Mouse (Mus musculus): ENCODE measurements around the gene Gpank1. TPM values are rescaled to one million over a fixed set of nuclear protein-coding genes. Genes with fewer than 3 reads are reported as not detected.

The Gpank1 gene
- total and polyA plus RNA-seq, 2 experiments from 2014 or later, result 14.1 to 18.1 TPM

DNA sequence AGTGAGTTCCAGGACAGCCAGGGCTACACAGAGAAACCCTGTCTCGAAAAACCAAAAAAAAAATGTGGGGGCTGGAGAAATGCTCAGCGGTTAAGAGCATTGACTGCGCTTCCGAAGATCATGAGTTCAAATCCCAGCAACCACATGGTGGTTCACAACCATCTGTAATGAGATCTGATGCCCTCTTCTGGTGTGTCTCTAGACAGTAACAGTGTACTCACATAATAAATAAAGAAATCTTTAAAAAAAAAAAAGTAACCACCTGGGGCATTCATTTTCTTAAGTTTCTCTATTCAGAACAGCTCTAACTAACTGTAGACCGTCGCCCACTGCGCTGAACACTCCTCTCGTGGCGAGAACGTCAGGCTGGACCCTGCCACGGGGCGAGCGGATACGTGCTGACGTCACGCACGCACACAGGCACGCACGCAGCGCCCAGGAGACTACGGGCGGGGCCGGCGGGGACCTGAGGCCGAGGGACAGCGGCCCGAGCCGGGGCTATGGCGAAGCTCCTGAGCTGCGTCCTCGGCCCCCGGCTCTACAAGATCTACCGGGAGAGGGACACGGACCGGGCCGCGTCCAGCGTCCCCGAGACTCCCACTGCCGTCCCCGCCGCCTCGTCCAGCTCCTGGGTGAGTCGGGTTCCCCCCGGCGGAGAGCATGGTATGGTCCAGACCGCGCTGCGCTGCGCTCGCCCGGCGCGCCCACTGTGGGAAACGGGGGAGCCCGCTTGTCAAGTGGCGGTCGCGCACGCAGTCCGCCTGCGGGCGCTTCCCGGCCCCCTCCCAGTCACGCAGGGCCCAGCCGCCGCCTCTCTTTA, 32.2 kb upstream of the Gpank1 start, which contains the start of gene Abhd16a:
Gene Abhd16a, plus strand, starts transcription at position 439 of the 820 bp plus-strand sequence.
- peak; percentile 98 for ATAC-seq
- Histone ChIP-seq H3K36me3 (ENCODE audit: insufficient read depth, low read length) (peaks cover 18% of the 10 kb centered on the region; the same call in 1 of the 2 replicates), H3K27me3 (ENCODE audit: insufficient read depth, low read length) (no peaks in the 10 kb centered on the region), H3K27ac (peak within 1 kb of the TSS; percentile 98), H3K9me3 (ENCODE audit: low read length) (no peaks in the 10 kb centered on the region), H3K4me2 (ENCODE audit: low read depth, low read length) (peak within 1 kb of the TSS; percentile 68), H3K4me1 (ENCODE audit: insufficient read depth, low read length) (peaks cover 11% of the 10 kb centered on the region), H3K4me3 (ENCODE audit: low read length) (peak within 1 kb of the TSS; percentile 68), H3K9ac (replicated peaks; ENCODE audit: low read length) (peak within 1 kb of the TSS; percentile 86)
- TF ChIP-seq CTCF (IDR thresholded peaks at IDR 0.05; ENCODE audit: low read depth), result peak; percentile 30; the same call in 1 of the 2 replicates
- DNase-seq (ENCODE audit: low spot score), result peak; percentile 97
- WGBS, result 3% methylated on average over 62 of the region's 67 CpGs

GRCm38 (mm10) chr17:35090166-35090932, 30.9 kb upstream of the Gpank1 start:
- no peak for TF ChIP-seq CTCF (IDR thresholded peaks at IDR 0.05; ENCODE audit: low read depth)
- DNase-seq (ENCODE audit: low spot score) (peak; percentile 67), ATAC-seq (peak; percentile 13; the same call in 1 of the 2 replicates)
- peak overlapping the region; percentile 68 for H3K4me2 ChIP-seq (ENCODE audit: low read depth, low read length)
- H3K27ac ChIP-seq, result peak overlapping the region; percentile 98
- H3K36me3 ChIP-seq (ENCODE audit: insufficient read depth, low read length), result peaks cover 25% of the 10 kb centered on the region; the same call in 1 of the 2 replicates
- H3K9ac ChIP-seq (replicated peaks; ENCODE audit: low read length), result peak overlapping the region; percentile 86
- H3K4me1 ChIP-seq (ENCODE audit: insufficient read depth, low read length), result peaks cover 11% of the 10 kb centered on the region
- no peaks in the 10 kb centered on the region for H3K27me3 ChIP-seq (ENCODE audit: insufficient read depth, low read length)
- 32% methylated on average over 8 of the region's 8 CpGs for WGBS
- no peaks in the 10 kb centered on the region for H3K9me3 ChIP-seq (ENCODE audit: low read length)
- peak overlapping the region; percentile 68 for H3K4me3 ChIP-seq (ENCODE audit: low read length)

GRCm38 (mm10) chr17:35092403-35093198, 28.7 kb upstream of the Gpank1 start:
- 86% methylated on average over 14 of the region's 14 CpGs for WGBS
- ATAC-seq (no peak), DNase-seq (ENCODE audit: low spot score) (no peak)
- H3K9me3 ChIP-seq (ENCODE audit: low read length), result no peaks in the 10 kb centered on the region
- TF ChIP-seq CTCF (IDR thresholded peaks at IDR 0.05; ENCODE audit: low read depth), result no peak
- no peak overlapping the region for H3K4me2 ChIP-seq (ENCODE audit: low read depth, low read length)
- H3K4me1 ChIP-seq (ENCODE audit: insufficient read depth, low read length), result peaks cover 11% of the 10 kb centered on the region
- no peak overlapping the region for H3K27ac ChIP-seq
- no peaks in the 10 kb centered on the region for H3K27me3 ChIP-seq (ENCODE audit: insufficient read depth, low read length)
- peaks cover 33% of the 10 kb centered on the region; the same call in 1 of the 2 replicates for H3K36me3 ChIP-seq (ENCODE audit: insufficient read depth, low read length)
- no peak overlapping the region for H3K4me3 ChIP-seq (ENCODE audit: low read length)
- H3K9ac ChIP-seq (replicated peaks; ENCODE audit: low read length), result no peak overlapping the region

- Histone ChIP-seq H3K27me3 (ENCODE audit: insufficient read depth, low read length) (no peaks in the 10 kb centered on the region), H3K4me3 (ENCODE audit: low read length) (no peak overlapping the region), H3K27ac (no peak overlapping the region), H3K4me2 (ENCODE audit: low read depth, low read length) (no peak overlapping the region), H3K36me3 (ENCODE audit: insufficient read depth, low read length) (peaks cover 52% of the 10 kb centered on the region), H3K9me3 (ENCODE audit: low read length) (no peaks in the 10 kb centered on the region), H3K9ac (replicated peaks; ENCODE audit: low read length) (no peak overlapping the region), H3K4me1 (ENCODE audit: insufficient read depth, low read length) (peaks cover 11% of the 10 kb centered on the region)
- no peak for TF ChIP-seq CTCF (IDR thresholded peaks at IDR 0.05; ENCODE audit: low read depth)
- no peak for DNase-seq (ENCODE audit: low spot score)
- WGBS, result 92% methylated on average over 15 of the region's 15 CpGs
- ATAC-seq, result no peak
Observed at GRCm38 (mm10) chr17:35094475-35095365, 26.5 kb upstream of the Gpank1 start.

DNA sequence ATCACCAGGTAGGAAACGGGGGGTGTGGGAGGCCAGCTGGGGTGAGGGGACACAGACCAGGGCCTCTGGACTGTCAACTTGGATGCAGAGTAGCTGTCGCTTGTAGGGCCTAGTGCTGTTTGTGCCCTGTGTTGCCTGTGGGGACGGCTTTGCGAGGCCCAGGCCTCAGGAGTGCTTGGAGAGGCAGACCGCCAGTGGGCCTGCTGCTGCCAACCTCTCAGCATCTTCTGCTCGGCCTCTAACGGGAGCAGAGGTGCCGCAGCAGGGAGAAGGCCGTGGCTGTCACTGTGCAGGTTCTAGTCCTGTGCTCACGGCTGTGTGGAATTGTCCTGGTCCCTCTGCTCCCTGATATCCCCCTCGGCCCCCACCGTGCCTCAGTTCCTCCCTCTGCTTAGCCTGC, 24.7 kb upstream of the Gpank1 start:
- no peak for TF ChIP-seq CTCF (IDR thresholded peaks at IDR 0.05; ENCODE audit: low read depth)
- H3K4me1 ChIP-seq (ENCODE audit: insufficient read depth, low read length), result no peaks in the 10 kb centered on the region
- H3K36me3 ChIP-seq (ENCODE audit: insufficient read depth, low read length), result peaks cover 69% of the 10 kb centered on the region
- no peaks in the 10 kb centered on the region for H3K27me3 ChIP-seq (ENCODE audit: insufficient read depth, low read length)
- ATAC-seq (no peak), DNase-seq (ENCODE audit: low spot score) (no peak)
- H3K27ac ChIP-seq, result no peak overlapping the region
- no peak overlapping the region for H3K4me3 ChIP-seq (ENCODE audit: low read length)
- H3K9ac ChIP-seq (replicated peaks; ENCODE audit: low read length), result no peak overlapping the region
- 76% methylated on average over 12 of the region's 12 CpGs for WGBS
- H3K4me2 ChIP-seq (ENCODE audit: low read depth, low read length), result no peak overlapping the region
- H3K9me3 ChIP-seq (ENCODE audit: low read length), result no peaks in the 10 kb centered on the region
